Mouse (Mus musculus) intestine, postnatal 0 days (tissue): ENCODE data around the gene Art4. TPM values are rescaled to one million over a fixed set of nuclear protein-coding genes. Genes with fewer than 3 reads are reported as not detected.

Source experiments
- ATAC-seq: fragments of 200-750 bp; cut with Nextera tagmentation; 2 replicates; pipeline ENCODE4 v1.8.0; 2017; ENCODE audit warnings: mild to moderate bottlenecking, moderate TSS enrichment, moderate library complexity
- H3K27ac ChIP-seq: fragments of 300-500 bp; sonication (generic); 2 replicates; pipeline ENCODE4 v1.5.1; 2014; ENCODE audit warnings: mild to moderate bottlenecking, low read depth, low read length, moderate library complexity
- H3K27me3 ChIP-seq: fragments of 300-500 bp; sonication (generic); replicated peaks from 2 replicates; pipeline ENCODE4 v1.6.1; 2014; ENCODE audit warnings: low read length, mixed read lengths; ENCODE audit not compliant: control insufficient read depth, insufficient read depth
- H3K36me3 ChIP-seq: fragments of 300-500 bp; sonication (generic); 2 replicates; pipeline ENCODE4 v1.6.1; 2014; ENCODE audit warnings: mild to moderate bottlenecking, moderate library complexity; ENCODE audit not compliant: control insufficient read depth, insufficient read depth
- H3K4me1 ChIP-seq: fragments of 300-500 bp; sonication (generic); replicated peaks from 2 replicates; pipeline ENCODE4 v1.6.1; 2014; ENCODE audit warnings: antibody characterized with exemption, low read length, mixed read lengths; ENCODE audit not compliant: control insufficient read depth, insufficient read depth
- H3K4me2 ChIP-seq: fragments of 300-500 bp; sonication (generic); replicated peaks from 2 replicates; pipeline ENCODE4 v1.6.1; 2014; ENCODE audit warnings: low read depth, mild to moderate bottlenecking, moderate library complexity
- H3K4me3 ChIP-seq: fragments of 300-500 bp; sonication (generic); 2 replicates; pipeline ENCODE4 v1.5.1; 2014; ENCODE audit warnings: low read depth, low read length
- H3K9ac ChIP-seq: fragments of 300-500 bp; sonication (generic); 2 replicates; pipeline ENCODE4 v1.6.1; 2014; ENCODE audit warnings: mild to moderate bottlenecking, low read depth, low read length
- H3K9me3 ChIP-seq: fragments of 300-500 bp; sonication (generic); 2 replicates; pipeline ENCODE4 v1.6.1; 2016; ENCODE audit warnings: mixed run types; ENCODE audit not compliant: control insufficient read depth
- CTCF ChIP-seq: sonication (generic); IDR thresholded peaks from 2 replicates; pipeline ENCODE4 v1.5.1; 2016; ENCODE audit warnings: low read depth, mild to moderate bottlenecking, control low read depth, antibody characterized with exemption, moderate library complexity
- WGBS: fragments of 180-500 bp; shearing (Covaris S2); extraction: QIAGEN DNeasy Blood & Tissue Kit; methylation state at CpG from one replicate; pipeline ENCODE4 v1.1.7; 2014; 5-methylcytosine and 5-hydroxymethylcytosine counted together
- polyA plus RNA-seq: library from polyadenylated mRNA; unstranded; fragments of >200 nt; fragmentation: Nextera tagmentation; extraction: Ambion mirVana; gene quantifications from 2 replicates; pipeline ENCODE4 v1.2.1, GENCODE M21; 2015

Art4 gene
- polyA plus RNA-seq, 1 experiment from 2014 or later, result 0.55 TPM

- H3K4me3 ChIP-seq, result peak within 1 kb of the TSS; percentile 85
- H3K9ac ChIP-seq, result peak within 1 kb of the TSS; percentile 79
- H3K27ac ChIP-seq, result peak within 1 kb of the TSS; percentile 90
- peaks cover 21% of the 10 kb centered on the region; the same call in 1 of the 2 replicates for H3K4me1 ChIP-seq
- no peak for TF ChIP-seq CTCF
- WGBS, result under 1% methylated on average over 34 of the region's 34 CpGs
- ATAC-seq, result peak; percentile 83
- no peaks in the 10 kb centered on the region for H3K9me3 ChIP-seq
- H3K36me3 ChIP-seq, result no peaks in the 10 kb centered on the region; the same call in 1 of the 2 replicates
- H3K27me3 ChIP-seq, result no peaks in the 10 kb centered on the region
- H3K4me2 ChIP-seq, result peak within 1 kb of the TSS; percentile 94
Observed at GRCm38 (mm10) chr6:136808014-136808417, 49.5 kb downstream of the Art4 start, which contains the start of gene H2afj. Gene H2afj, plus strand, starts transcription at chr6:136808244.

GRCm38 (mm10) chr6:136807395-136808013, 50.0 kb downstream of the Art4 start:
- H3K27ac ChIP-seq, result peak overlapping the region; percentile 70
- H3K4me3 ChIP-seq, result peak overlapping the region; percentile 85
- no peaks in the 10 kb centered on the region for H3K36me3 ChIP-seq
- H3K9ac ChIP-seq, result peak overlapping the region; percentile 40
- H3K27me3 ChIP-seq, result no peaks in the 10 kb centered on the region
- peaks cover 21% of the 10 kb centered on the region; the same call in 1 of the 2 replicates for H3K4me1 ChIP-seq
- no peak for TF ChIP-seq CTCF
- H3K9me3 ChIP-seq, result no peaks in the 10 kb centered on the region
- peak; percentile 17 for ATAC-seq
- peak overlapping the region; percentile 94 for H3K4me2 ChIP-seq
- 30% methylated on average over 18 of the region's 18 CpGs for WGBS

- H3K4me1 ChIP-seq, result peaks cover 17% of the 10 kb centered on the region; the same call in 1 of the 2 replicates
- H3K9me3 ChIP-seq, result no peaks in the 10 kb centered on the region
- no peak overlapping the region for H3K9ac ChIP-seq
- H3K4me2 ChIP-seq, result peak overlapping the region; percentile 94
- H3K27me3 ChIP-seq, result no peaks in the 10 kb centered on the region
- WGBS, result 38% methylated on average over 5 of the region's 5 CpGs
- no peak for TF ChIP-seq CTCF
- H3K4me3 ChIP-seq, result no peak overlapping the region
- no peaks in the 10 kb centered on the region for H3K36me3 ChIP-seq
- ATAC-seq, result no peak
- peak overlapping the region; percentile 70 for H3K27ac ChIP-seq
Observed at GRCm38 (mm10) chr6:136806819-136807218, 50.7 kb downstream of the Art4 start.

GRCm38 (mm10) chr6:136805409-136805775, 52.1 kb downstream of the Art4 start:
- Histone ChIP-seq H3K36me3 (no peaks in the 10 kb centered on the region), H3K27ac (no peak overlapping the region), H3K27me3 (no peaks in the 10 kb centered on the region), H3K4me2 (peak overlapping the region; percentile 88; the same call in 1 of the 2 replicates), H3K9ac (no peak overlapping the region), H3K9me3 (no peaks in the 10 kb centered on the region), H3K4me1 (0 out of 2 replicates have a peak, but pooled peaks cover 11% of the 10 kb centered on the region), H3K4me3 (no peak overlapping the region)
- no peak for TF ChIP-seq CTCF
- ATAC-seq, result no peak
- 73% methylated on average over 1 of the region's 1 CpGs for WGBS

- no peaks in the 10 kb centered on the region for H3K27me3 ChIP-seq
- H3K4me2 ChIP-seq, result peak overlapping the region; percentile 88
- peak; percentile 23; the same call in 1 of the 2 replicates for TF ChIP-seq CTCF
- H3K36me3 ChIP-seq, result no peaks in the 10 kb centered on the region
- peak overlapping the region; percentile 68 for H3K4me3 ChIP-seq
- 0 out of 2 replicates have a peak, but pooled peaks cover 7% of the 10 kb centered on the region for H3K4me1 ChIP-seq
- H3K27ac ChIP-seq, result peak overlapping the region; percentile 99
- H3K9me3 ChIP-seq, result no peaks in the 10 kb centered on the region
- WGBS, result 16% methylated on average over 9 of the region's 9 CpGs
- no peak for ATAC-seq
- no peak overlapping the region for H3K9ac ChIP-seq
Observed at GRCm38 (mm10) chr6:136804705-136805408, 52.7 kb downstream of the Art4 start.
